Mouse (Mus musculus) layer of hippocampus, adult 18-20 months (tissue): Measurements from ENCODE around the gene Hist1h2ae. TPM values are rescaled to one million over a fixed set of nuclear protein-coding genes. Genes with fewer than 3 reads are reported as not detected.
"Not testable (repeated sequence)": the region's sequence is repeated elsewhere in the genome, so short reads cannot be mapped to it uniquely, and the experiment has no call there.

Source experiments
- DNase-seq, 2 experiments: peaks; one replicate each; pipeline ENCODE4 v3.0.0; 2022; ENCODE audit warnings: low spot score in 2 of 2
- total RNA-seq, 2 experiments: library from RNA; stranded (reverse); gene quantifications; 2 replicates each; pipeline ENCODE4 v1.2.3; 2021

The Hist1h2ae gene
- total RNA-seq, 2 experiments from 2014 or later = 3.9 to 8.2 TPM

DNA sequence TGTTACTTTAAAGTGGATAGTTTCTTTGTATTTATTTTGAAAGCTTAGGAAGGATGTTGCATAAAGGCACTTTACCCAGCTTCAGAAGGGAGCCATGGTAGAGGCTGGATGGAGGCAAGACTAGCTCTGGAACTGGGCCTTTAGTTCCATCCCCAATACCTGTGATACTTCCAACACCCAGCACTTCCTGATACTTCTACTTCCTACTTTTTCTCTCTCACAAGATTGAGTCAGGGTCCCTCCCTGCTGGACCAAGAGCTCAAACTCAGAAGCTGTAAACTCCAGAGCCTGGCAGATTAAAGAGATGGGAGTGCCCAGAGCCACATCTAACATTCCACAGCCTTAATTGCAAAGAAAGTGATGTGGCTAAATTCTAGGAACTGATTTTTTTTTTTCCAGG, 13.3 kb upstream of the Hist1h2ae start:
- no peak for DNase-seq

DNA sequence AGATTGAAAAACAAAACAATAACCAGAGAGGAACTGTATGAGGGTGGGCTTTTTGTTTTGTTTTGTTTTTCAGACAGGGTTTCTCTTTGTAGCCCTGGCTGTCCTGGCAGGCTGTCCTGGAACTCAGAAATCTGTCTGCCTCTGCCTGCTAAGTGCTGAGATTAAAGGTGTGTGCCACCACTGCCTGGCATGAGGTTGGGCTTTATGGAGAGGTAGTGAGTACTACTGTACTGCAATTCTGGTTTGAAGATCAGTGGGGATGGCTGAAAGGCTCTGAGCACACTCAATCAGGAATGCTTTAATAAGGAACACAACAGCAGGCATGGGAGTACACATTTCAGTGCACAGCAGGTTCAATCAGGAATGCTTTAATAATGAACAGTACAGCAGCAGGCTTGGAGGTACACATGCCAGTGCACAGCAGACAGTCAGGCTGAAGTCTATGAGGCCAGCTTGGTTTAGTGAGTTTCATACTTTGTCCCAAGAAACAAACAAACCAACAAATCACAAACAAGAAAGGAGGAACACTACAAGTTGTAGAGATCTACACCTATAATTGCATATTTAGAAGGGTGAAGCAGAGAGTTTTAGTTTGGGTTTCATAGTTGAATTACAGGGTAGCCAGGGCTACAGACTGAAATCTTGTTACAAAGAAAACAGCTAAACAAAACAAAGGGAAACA, 12.5 kb upstream of the Hist1h2ae start:
- no peak for DNase-seq

- DNase-seq = no peak
Observed at GRCm38 (mm10) chr13:23582219-23583056, 11.4 kb upstream of the Hist1h2ae start.

- peak; percentile 98 to 99 for DNase-seq
Observed at GRCm38 (mm10) chr13:23581408-23582218, 10.6 kb upstream of the Hist1h2ae start, which contains the start of gene Hist1h4d. Gene Hist1h4d, plus strand, starts transcription at chr13:23581598.

- DNase-seq = no peak
Observed at GRCm38 (mm10) chr13:23577835-23578234, 6.8 kb upstream of the Hist1h2ae start.

GRCm38 (mm10) chr13:23576906-23577639, 6.1 kb upstream of the Hist1h2ae start:
- DNase-seq = no peak

- no peak for DNase-seq
Observed at GRCm38 (mm10) chr13:23576351-23576881, 5.4 kb upstream of the Hist1h2ae start.

DNA sequence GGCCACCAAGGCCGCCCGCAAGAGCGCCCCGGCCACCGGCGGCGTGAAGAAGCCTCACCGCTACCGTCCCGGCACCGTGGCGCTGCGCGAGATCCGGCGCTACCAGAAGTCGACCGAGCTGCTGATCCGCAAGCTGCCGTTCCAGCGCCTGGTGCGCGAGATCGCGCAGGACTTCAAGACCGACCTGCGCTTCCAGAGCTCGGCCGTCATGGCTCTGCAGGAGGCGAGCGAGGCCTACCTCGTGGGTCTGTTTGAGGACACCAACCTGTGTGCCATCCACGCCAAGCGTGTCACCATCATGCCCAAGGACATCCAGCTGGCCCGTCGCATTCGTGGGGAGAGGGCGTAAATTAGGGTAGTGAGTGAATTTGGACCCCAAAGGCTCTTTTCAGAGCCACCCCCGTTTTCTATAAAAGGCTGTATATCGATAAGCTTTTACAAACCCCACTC, 4.9 kb upstream of the Hist1h2ae start:
- DNase-seq = not testable (repeated sequence)

DNA sequence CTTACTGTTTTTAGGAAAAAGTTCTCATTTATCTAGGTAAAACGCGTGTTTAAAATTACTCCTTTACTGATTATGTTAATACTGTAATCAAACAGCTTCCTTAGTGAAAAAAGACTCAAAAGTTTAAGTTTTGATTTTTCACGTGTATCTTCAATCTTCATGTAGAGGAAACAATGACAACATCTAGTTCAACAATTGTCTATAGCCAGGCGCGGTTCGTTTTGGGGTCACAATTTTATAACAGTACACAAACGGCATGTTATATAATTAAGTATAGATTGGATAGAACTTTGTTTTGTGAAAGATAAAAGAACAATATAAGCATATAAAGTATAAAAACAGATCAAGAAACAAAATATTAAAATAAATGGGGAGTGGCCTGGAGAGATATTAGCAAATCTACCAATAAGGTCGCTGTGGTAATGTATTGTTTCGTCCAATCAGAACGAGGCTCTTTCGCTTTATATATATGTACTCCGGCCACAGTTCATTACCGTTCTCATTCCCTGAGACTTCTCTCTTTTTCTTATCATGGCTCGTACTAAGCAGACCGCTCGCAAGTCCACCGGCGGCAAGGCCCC, 4.3 kb upstream of the Hist1h2ae start, which contains the start of gene Hist1h3d:
TSS of gene Hist1h3d (plus strand) at position 493 of the 581 bp plus-strand sequence.
- DNase-seq = peak; percentile 64 to 87

- DNase-seq = not testable (repeated sequence)
Observed at GRCm38 (mm10) chr13:23574546-23575170, 3.6 kb upstream of the Hist1h2ae start.

- DNase-seq = peak; percentile 90 to 97
Observed at GRCm38 (mm10) chr13:23573898-23574524, 3.0 kb upstream of the Hist1h2ae start, which contains the start of the genes Hist1h2bf and Hist1h2ad. Gene Hist1h2bf, minus strand, starts transcription at chr13:23574196. Gene Hist1h2ad, plus strand, starts transcription at chr13:23574381.

GRCm38 (mm10) chr13:23573034-23573897, 2.2 kb upstream of the Hist1h2ae start:
- DNase-seq = not testable (repeated sequence)

GRCm38 (mm10) chr13:23572218-23573033, 1.4 kb upstream of the Hist1h2ae start:
- DNase-seq = no peak

DNA sequence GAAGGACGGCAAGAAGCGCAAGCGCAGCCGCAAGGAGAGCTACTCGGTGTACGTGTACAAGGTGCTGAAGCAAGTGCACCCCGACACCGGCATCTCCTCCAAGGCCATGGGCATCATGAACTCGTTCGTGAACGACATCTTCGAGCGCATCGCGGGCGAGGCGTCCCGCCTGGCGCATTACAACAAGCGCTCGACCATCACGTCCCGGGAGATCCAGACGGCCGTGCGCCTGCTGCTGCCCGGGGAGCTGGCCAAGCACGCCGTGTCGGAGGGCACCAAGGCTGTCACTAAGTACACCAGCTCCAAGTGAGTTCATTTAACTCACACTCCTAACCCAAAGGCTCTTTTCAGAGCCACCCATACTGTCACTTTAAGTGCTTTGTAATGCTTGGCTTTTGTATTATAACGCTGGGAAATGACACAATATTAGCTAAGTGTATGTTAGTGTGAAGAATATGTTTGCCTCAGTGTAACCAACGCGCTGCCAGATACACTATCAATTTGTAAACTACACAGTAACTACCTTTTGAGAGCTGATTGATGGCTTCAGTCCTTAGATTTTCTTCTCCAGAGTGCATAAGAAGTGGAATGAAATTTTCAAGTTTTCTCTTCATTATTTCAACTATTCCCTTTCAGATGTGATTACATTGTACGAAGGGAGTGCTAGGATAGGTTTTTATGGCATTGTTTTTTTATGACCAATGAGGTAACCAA, 641 bp upstream of the Hist1h2ae start:
- not testable (repeated sequence) for DNase-seq

- DNase-seq = not testable (repeated sequence)
Observed at GRCm38 (mm10) chr13:23570261-23571021, 579 bp downstream of the Hist1h2ae start.
